Mouse (Mus musculus) liver, embryonic 11.5 days (tissue): ENCODE measurements around the gene Inafm2. TPM values are rescaled to one million over a fixed set of nuclear protein-coding genes. Genes with fewer than 3 reads are reported as not detected.

Source experiments
- ATAC-seq: fragments of 200-750 bp; cut with Nextera tagmentation; replicated peaks from 2 replicates; pipeline ENCODE4 v1.8.0; 2017; ENCODE audit warnings: moderate number of reproducible peaks, mild to moderate bottlenecking, moderate TSS enrichment, moderate library complexity; ENCODE audit not compliant: low FRiP score
- DNase-seq: peaks from one replicate; pipeline ENCODE4 v3.0.0-alpha.2; 2017; ENCODE audit warnings: low spot score
- H3K27ac ChIP-seq: fragments of 300-500 bp; sonication (generic); 2 replicates; pipeline ENCODE4 v1.5.1; 2014; ENCODE audit warnings: mild to moderate bottlenecking, low read depth, low read length, control low read depth
- H3K27me3 ChIP-seq: fragments of 300-500 bp; sonication (generic); replicated peaks from 2 replicates; pipeline ENCODE4 v1.6.1; 2014; ENCODE audit warnings: low read length, mixed read lengths; ENCODE audit not compliant: control insufficient read depth, insufficient read depth
- H3K36me3 ChIP-seq: fragments of 300-500 bp; sonication (generic); 2 replicates; pipeline ENCODE4 v1.6.1; 2014; ENCODE audit warnings: mild to moderate bottlenecking, low read length, moderate library complexity, mixed read lengths; ENCODE audit not compliant: control insufficient read depth, insufficient read depth
- H3K4me1 ChIP-seq: fragments of 300-500 bp; sonication (generic); replicated peaks from 2 replicates; pipeline ENCODE4 v1.6.1; 2014; ENCODE audit warnings: low read length, mixed read lengths; ENCODE audit not compliant: control insufficient read depth, insufficient read depth
- H3K4me2 ChIP-seq: fragments of 300-500 bp; sonication (generic); 2 replicates; pipeline ENCODE4 v1.6.1; 2014; ENCODE audit warnings: mild to moderate bottlenecking, control low read depth, moderate library complexity
- H3K4me3 ChIP-seq: fragments of 300-500 bp; sonication (generic); 2 replicates; pipeline ENCODE4 v1.5.1; 2014; ENCODE audit warnings: low read depth, low read length, control low read depth
- H3K9ac ChIP-seq: fragments of 300-500 bp; sonication (generic); 2 replicates; pipeline ENCODE4 v1.6.1; 2014; ENCODE audit warnings: low read depth, low read length, control low read depth
- H3K9me3 ChIP-seq: fragments of 300-500 bp; sonication (generic); 2 replicates; pipeline ENCODE4 v1.6.1; 2016; ENCODE audit warnings: low read length, inconsistent platforms, mixed read lengths; ENCODE audit not compliant: control insufficient read depth
- WGBS: fragments of 180-500 bp; shearing (Covaris S2); extraction: QIAGEN DNeasy Blood & Tissue Kit; methylation state at CpG from one replicate; pipeline ENCODE4 v1.1.7; 2014; 5-methylcytosine and 5-hydroxymethylcytosine counted together
- polyA plus RNA-seq: library from polyadenylated mRNA; unstranded; fragments of >200 nt; fragmentation: Nextera tagmentation; extraction: Ambion mirVana; gene quantifications from 2 replicates; pipeline ENCODE4 v1.2.1, GENCODE M21; 2014

Gene Inafm2
- polyA plus RNA-seq, 1 experiment from 2014 or later: 32.3 TPM

- DNase-seq (peak; percentile 61), ATAC-seq (peak; percentile 65)
- Histone ChIP-seq H3K27ac (no peak overlapping the region), H3K9me3 (no peaks in the 10 kb centered on the region), H3K9ac (no peak overlapping the region), H3K27me3 (peaks cover 9% of the 10 kb centered on the region; the same call in 1 of the 2 replicates), H3K4me2 (no peak overlapping the region), H3K4me1 (peaks cover 27% of the 10 kb centered on the region), H3K4me3 (no peak overlapping the region), H3K36me3 (no peaks in the 10 kb centered on the region)
- WGBS: 9% methylated on average over 8 of the region's 8 CpGs
Measured at GRCm38 (mm10) chr2:118759828-118760227, 14.3 kb downstream of the Inafm2 start.

- H3K27me3 ChIP-seq: peaks cover 9% of the 10 kb centered on the region; the same call in 1 of the 2 replicates
- H3K9me3 ChIP-seq: no peaks in the 10 kb centered on the region
- no peak overlapping the region for H3K27ac ChIP-seq
- no peaks in the 10 kb centered on the region for H3K36me3 ChIP-seq
- H3K4me3 ChIP-seq: no peak overlapping the region
- H3K9ac ChIP-seq: no peak overlapping the region
- DNase-seq (no peak), ATAC-seq (no peak)
- no peak overlapping the region for H3K4me2 ChIP-seq
- peaks cover 27% of the 10 kb centered on the region for H3K4me1 ChIP-seq
- 81% methylated on average over 11 of the region's 11 CpGs for WGBS
Measured at GRCm38 (mm10) chr2:118760311-118761025, 14.9 kb downstream of the Inafm2 start.

GRCm38 (mm10) chr2:118761358-118761757 lies 15.8 kb downstream of the Inafm2 start:
- DNase-seq (no peak), ATAC-seq (no peak)
- Histone ChIP-seq H3K27me3 (peaks cover 9% of the 10 kb centered on the region; the same call in 1 of the 2 replicates), H3K27ac (no peak overlapping the region), H3K4me1 (peaks cover 27% of the 10 kb centered on the region), H3K9me3 (no peaks in the 10 kb centered on the region), H3K4me2 (peak overlapping the region; percentile 69), H3K4me3 (no peak overlapping the region), H3K9ac (peak overlapping the region; percentile 5; the same call in 1 of the 2 replicates), H3K36me3 (no peaks in the 10 kb centered on the region)
- 81% methylated on average over 12 of the region's 12 CpGs for WGBS

- ATAC-seq (peak; percentile 73), DNase-seq (peak; percentile 75)
- Histone ChIP-seq H3K4me1 (peaks cover 28% of the 10 kb centered on the region), H3K27me3 (peaks cover 9% of the 10 kb centered on the region; the same call in 1 of the 2 replicates), H3K4me2 (peak within 1 kb of the TSS; percentile 69), H3K36me3 (no peaks in the 10 kb centered on the region), H3K9ac (peak within 1 kb of the TSS; percentile 59), H3K4me3 (peak within 1 kb of the TSS; percentile 35), H3K27ac (peak within 1 kb of the TSS; percentile 66), H3K9me3 (no peaks in the 10 kb centered on the region)
- 17% methylated on average over 29 of the region's 29 CpGs for WGBS
Measured at GRCm38 (mm10) chr2:118761906-118762783, 16.6 kb downstream of the Inafm2 start, which contains the start of gene Ccdc9b. Ccdc9b (minus strand) TSS chr2:118762661.

GRCm38 (mm10) chr2:118762784-118763148 lies 17.2 kb downstream of the Inafm2 start:
- peak overlapping the region; percentile 66 for H3K27ac ChIP-seq
- peak; percentile 30 for ATAC-seq
- H3K4me1 ChIP-seq: peaks cover 28% of the 10 kb centered on the region
- no peak for DNase-seq
- no peaks in the 10 kb centered on the region for H3K9me3 ChIP-seq
- H3K4me2 ChIP-seq: peak overlapping the region; percentile 69
- peaks cover 9% of the 10 kb centered on the region; the same call in 1 of the 2 replicates for H3K27me3 ChIP-seq
- peak overlapping the region; percentile 35 for H3K4me3 ChIP-seq
- WGBS: 15% methylated on average over 10 of the region's 10 CpGs
- no peaks in the 10 kb centered on the region for H3K36me3 ChIP-seq
- H3K9ac ChIP-seq: peak overlapping the region; percentile 59; the same call in 1 of the 2 replicates

GRCm38 (mm10) chr2:118763469-118763868 lies 17.9 kb downstream of the Inafm2 start:
- WGBS: 59% methylated on average over 7 of the region's 7 CpGs
- no peak overlapping the region for H3K4me2 ChIP-seq
- H3K9ac ChIP-seq: no peak overlapping the region
- H3K9me3 ChIP-seq: no peaks in the 10 kb centered on the region
- ATAC-seq: no peak
- H3K4me1 ChIP-seq: peaks cover 28% of the 10 kb centered on the region
- no peak overlapping the region for H3K4me3 ChIP-seq
- no peak overlapping the region; the same call in 1 of the 2 replicates for H3K27ac ChIP-seq
- DNase-seq: no peak
- H3K36me3 ChIP-seq: no peaks in the 10 kb centered on the region
- H3K27me3 ChIP-seq: peaks cover 9% of the 10 kb centered on the region; the same call in 1 of the 2 replicates

- Histone ChIP-seq H3K4me3 (no peak overlapping the region), H3K36me3 (no peaks in the 10 kb centered on the region), H3K9ac (no peak overlapping the region), H3K4me1 (peaks cover 28% of the 10 kb centered on the region), H3K27me3 (peaks cover 9% of the 10 kb centered on the region; the same call in 1 of the 2 replicates), H3K4me2 (peak overlapping the region; percentile 28; the same call in 1 of the 2 replicates), H3K9me3 (no peaks in the 10 kb centered on the region), H3K27ac (no peak overlapping the region)
- DNase-seq (peak; percentile 58), ATAC-seq (no peak)
- WGBS: 23% methylated on average over 11 of the region's 11 CpGs
Measured at GRCm38 (mm10) chr2:118764094-118764831, 18.7 kb downstream of the Inafm2 start.

- Histone ChIP-seq H3K4me1 (peaks cover 28% of the 10 kb centered on the region), H3K36me3 (no peaks in the 10 kb centered on the region), H3K4me3 (no peak overlapping the region), H3K4me2 (no peak overlapping the region), H3K27ac (no peak overlapping the region), H3K9ac (no peak overlapping the region), H3K9me3 (no peaks in the 10 kb centered on the region), H3K27me3 (peaks cover 9% of the 10 kb centered on the region; the same call in 1 of the 2 replicates)
- DNase-seq (no peak), ATAC-seq (no peak)
- 85% methylated on average over 5 of the region's 5 CpGs for WGBS
Measured at GRCm38 (mm10) chr2:118764875-118765274, 19.3 kb downstream of the Inafm2 start.
